Mouse (Mus musculus) limb, embryonic 14.5 days (tissue): ENCODE measurements around the gene Tmem163. TPM values are rescaled to one million over a fixed set of nuclear protein-coding genes. Genes with fewer than 3 reads are reported as not detected.
A peak's percentile ranks its signal among the peaks of the same experiment; 100 is the strongest.

ENCODE experiments used
- ATAC-seq: fragments of 200-750 bp; cut with Nextera tagmentation; 2 replicates; pipeline ENCODE4 v1.8.0; 2017; ENCODE audit warnings: low read depth, moderate number of reproducible peaks, moderate TSS enrichment; ENCODE audit not compliant: low FRiP score
- DNase-seq: peaks from one replicate; pipeline ENCODE4 v3.0.0-alpha.2; 2015; ENCODE audit warnings: low spot score
- H3K27ac ChIP-seq: fragments of 300-500 bp; sonication (generic); replicated peaks from 2 replicates; pipeline ENCODE4 v1.5.1; 2014; ENCODE audit warnings: low read depth, mild to moderate bottlenecking, low read length, moderate library complexity, mixed read lengths
- H3K27me3 ChIP-seq: fragments of 300-500 bp; sonication (generic); 2 replicates; pipeline ENCODE4 v1.6.1; 2014; ENCODE audit warnings: low read length, mixed read lengths; ENCODE audit not compliant: control insufficient read depth, insufficient read depth
- H3K36me3 ChIP-seq: fragments of 300-500 bp; sonication (generic); 2 replicates; pipeline ENCODE4 v1.6.1; 2014; ENCODE audit warnings: mild to moderate bottlenecking, low read length, moderate library complexity, mixed read lengths; ENCODE audit not compliant: control insufficient read depth, insufficient read depth
- H3K4me1 ChIP-seq: fragments of 300-500 bp; sonication (generic); 2 replicates; pipeline ENCODE4 v1.6.1; 2014; ENCODE audit warnings: antibody characterized with exemption, low read length, mixed read lengths; ENCODE audit not compliant: control insufficient read depth, insufficient read depth
- H3K4me2 ChIP-seq: fragments of 300-500 bp; sonication (generic); replicated peaks from 2 replicates; pipeline ENCODE4 v1.6.1; 2014; ENCODE audit warnings: low read depth, mild to moderate bottlenecking, low read length, moderate library complexity; ENCODE audit not compliant: severe bottlenecking
- H3K4me3 ChIP-seq: fragments of 300-500 bp; sonication (generic); replicated peaks from 2 replicates; pipeline ENCODE4 v1.5.1; 2014; ENCODE audit warnings: low read length
- H3K9ac ChIP-seq: fragments of 300-500 bp; sonication (generic); 2 replicates; pipeline ENCODE4 v1.6.1; 2014; ENCODE audit warnings: mild to moderate bottlenecking, low read depth, low read length, moderate library complexity; ENCODE audit not compliant: severe bottlenecking
- H3K9me3 ChIP-seq: fragments of 300-500 bp; sonication (generic); 2 replicates; pipeline ENCODE4 v1.6.1; 2016; ENCODE audit warnings: low read length; ENCODE audit not compliant: control insufficient read depth
- POLR2A ChIP-seq: fragments of 200-500 bp; IDR thresholded peaks from 2 replicates; pipeline ENCODE4 v1.8.0; 2012; ENCODE audit warnings: inconsistent platforms, mild to moderate bottlenecking, moderate library complexity, borderline replicate concordance; ENCODE audit not compliant: insufficient read depth, insufficient read length; ENCODE audit errors: extremely low read depth
- WGBS: fragments of 180-500 bp; shearing (Covaris S2); extraction: QIAGEN DNeasy Blood & Tissue Kit; methylation state at CpG from one replicate; pipeline ENCODE4 v1.1.7; 2014; 5-methylcytosine and 5-hydroxymethylcytosine counted together
- polyA plus RNA-seq, 2 experiments: library from polyadenylated mRNA; depleted of rRNA in 1 of 2; stranded (reverse) in 1 of 2; unstranded in 1 of 2; fragments of >200 nt; fragmentation: Nextera tagmentation in 1 of 2; extraction: Ambion mirVana in 1 of 2; gene quantifications; 2 replicates each; pipeline versions ENCODE4 v1.2.1 to v1.2.3; 2012 to 2014

The Tmem163 gene
- polyA plus RNA-seq, 2 experiments = 1.7 to 2.6 TPM

DNA sequence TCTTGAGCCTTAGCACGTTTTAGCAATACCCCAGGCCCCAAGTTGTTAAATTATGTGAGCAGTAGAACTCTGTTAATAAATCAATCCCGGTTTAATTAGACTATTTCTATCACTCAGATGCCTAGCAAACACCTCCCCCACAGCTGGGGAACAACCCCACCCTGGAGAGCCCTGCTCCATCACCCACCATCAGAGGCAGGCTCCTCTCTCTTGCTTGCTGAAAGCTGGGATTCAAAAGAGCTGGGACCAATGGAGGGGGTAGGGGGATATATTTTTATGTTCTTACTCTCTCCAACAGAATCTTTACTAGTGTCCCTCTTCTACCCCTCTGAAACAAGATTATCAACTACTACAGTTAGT is 122.9 kb downstream of the Tmem163 start:
- DNase-seq (no peak), ATAC-seq (peak; percentile 58; the same call in 1 of the 2 replicates)
- peaks cover 10% of the 10 kb centered on the region; the same call in 1 of the 2 replicates for H3K4me1 ChIP-seq
- H3K4me3 ChIP-seq = no peak overlapping the region
- no peaks in the 10 kb centered on the region for H3K27me3 ChIP-seq
- no peaks in the 10 kb centered on the region; the same call in 1 of the 2 replicates for H3K9me3 ChIP-seq
- 22% methylated on average over 2 of the region's 2 CpGs for WGBS
- H3K27ac ChIP-seq = peak overlapping the region; percentile 40; the same call in 1 of the 2 replicates
- no peak for TF ChIP-seq POLR2A
- no peaks in the 10 kb centered on the region for H3K36me3 ChIP-seq
- no peak overlapping the region for H3K9ac ChIP-seq
- H3K4me2 ChIP-seq = no peak overlapping the region

DNA sequence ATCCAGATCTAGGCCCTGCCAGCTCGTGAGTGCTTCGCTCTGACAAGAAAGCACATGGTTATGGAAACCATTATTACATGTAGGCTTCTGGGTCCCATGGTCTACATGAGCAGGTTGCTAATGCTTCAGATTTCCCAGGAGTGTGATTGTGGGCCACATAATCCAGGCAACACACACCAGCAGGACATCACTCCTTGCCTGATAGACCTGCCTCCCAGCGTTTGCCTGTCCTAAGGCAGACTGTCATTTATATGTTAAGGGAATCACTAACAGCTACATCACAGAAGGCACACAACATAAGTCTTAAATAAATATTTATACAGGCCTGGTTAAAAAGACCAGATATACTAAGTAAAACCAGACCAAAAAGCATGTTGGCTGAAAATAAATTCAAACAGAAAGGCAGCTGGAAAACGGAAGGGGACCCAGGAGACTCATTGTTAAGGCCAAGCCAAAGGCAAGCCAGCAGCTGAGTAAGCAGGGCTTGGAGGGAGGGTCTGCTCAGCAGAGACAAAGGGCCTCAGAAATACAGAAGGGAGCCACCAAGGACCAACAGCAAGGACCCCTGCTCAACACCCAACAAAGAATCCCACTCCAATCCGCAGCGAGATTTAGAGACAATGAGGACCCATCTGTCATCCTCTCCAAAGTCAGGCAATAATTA is 123.4 kb downstream of the Tmem163 start:
- Histone ChIP-seq H3K27ac (peak overlapping the region; percentile 40; the same call in 1 of the 2 replicates), H3K9ac (no peak overlapping the region), H3K4me1 (peaks cover 10% of the 10 kb centered on the region; the same call in 1 of the 2 replicates), H3K27me3 (no peaks in the 10 kb centered on the region), H3K4me2 (no peak overlapping the region), H3K9me3 (no peaks in the 10 kb centered on the region; the same call in 1 of the 2 replicates), H3K4me3 (no peak overlapping the region), H3K36me3 (no peaks in the 10 kb centered on the region)
- ATAC-seq (peak; percentile 89), DNase-seq (peak; percentile 80)
- TF ChIP-seq POLR2A = no peak
- 34% methylated on average over 6 of the region's 6 CpGs for WGBS

DNA sequence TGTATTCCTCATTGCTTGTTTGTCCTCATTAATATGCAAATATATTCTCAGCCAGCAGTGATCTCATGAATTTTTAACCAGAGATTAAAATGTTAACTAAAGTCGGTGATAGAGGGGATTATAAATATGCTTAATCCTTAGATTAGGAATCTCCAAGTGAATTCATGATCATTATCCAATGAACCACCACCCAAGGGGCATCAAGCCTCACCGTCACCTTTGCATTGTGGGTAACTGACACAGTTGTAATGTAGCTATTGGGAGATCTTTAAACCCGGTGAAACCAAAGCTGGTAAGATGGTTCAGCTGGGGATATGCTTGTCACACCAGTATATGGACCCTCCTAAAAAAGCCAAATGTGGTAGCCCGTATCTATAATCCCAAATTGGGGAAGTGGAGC is 131.3 kb downstream of the Tmem163 start:
- Histone ChIP-seq H3K4me2 (no peak overlapping the region), H3K4me3 (no peak overlapping the region), H3K27ac (no peak overlapping the region), H3K36me3 (no peaks in the 10 kb centered on the region), H3K9ac (no peak overlapping the region), H3K9me3 (no peaks in the 10 kb centered on the region), H3K27me3 (no peaks in the 10 kb centered on the region; the same call in 1 of the 2 replicates), H3K4me1 (no peaks in the 10 kb centered on the region)
- no peak for DNase-seq
- no peak for TF ChIP-seq POLR2A
- 72% methylated on average over 4 of the region's 4 CpGs for WGBS
- no peak for ATAC-seq

DNA sequence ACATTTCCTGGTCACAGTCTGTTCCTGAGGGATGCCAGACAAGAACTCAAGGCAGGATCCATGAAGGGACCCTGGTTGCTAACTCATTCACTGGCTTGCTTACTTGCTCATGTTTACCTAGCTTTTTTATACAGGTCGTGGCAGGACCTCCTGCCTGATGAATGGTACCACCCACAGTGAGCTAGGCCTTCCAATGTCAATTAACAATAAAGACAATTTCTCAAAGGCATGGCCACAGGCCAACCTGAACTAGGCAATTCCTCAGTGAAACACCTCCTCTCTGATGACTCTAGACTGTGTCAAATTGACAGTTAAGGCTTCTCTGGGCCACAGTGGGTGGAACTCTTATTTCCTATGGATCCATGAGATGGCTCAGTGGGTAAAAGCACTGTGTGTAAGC is 136.6 kb downstream of the Tmem163 start:
- Histone ChIP-seq H3K9me3 (no peaks in the 10 kb centered on the region), H3K27me3 (no peaks in the 10 kb centered on the region), H3K4me1 (peaks cover 11% of the 10 kb centered on the region), H3K27ac (no peak overlapping the region), H3K9ac (no peak overlapping the region), H3K4me3 (no peak overlapping the region), H3K36me3 (no peaks in the 10 kb centered on the region), H3K4me2 (no peak overlapping the region)
- 29% methylated on average over 1 of the region's 1 CpGs for WGBS
- DNase-seq (no peak), ATAC-seq (no peak)
- no peak for TF ChIP-seq POLR2A

DNA sequence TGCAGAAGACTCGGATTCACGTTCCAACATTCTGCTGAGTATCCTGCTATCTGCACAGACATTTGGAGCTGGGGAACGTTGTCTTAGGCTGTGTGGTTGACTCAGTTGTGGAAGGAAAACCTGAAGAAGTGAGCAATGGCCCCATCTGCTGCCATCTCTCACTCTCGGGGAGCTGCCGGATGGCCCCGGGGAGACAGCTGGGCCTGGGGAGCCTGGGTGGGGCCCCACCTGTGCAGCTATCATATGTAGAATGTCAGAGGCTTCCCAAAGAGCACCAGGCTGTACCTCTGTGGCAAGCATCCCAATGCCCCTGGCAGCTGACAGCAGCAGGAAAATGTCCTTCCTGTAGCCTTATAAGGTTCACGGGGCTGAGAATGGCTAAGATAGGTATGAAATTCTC is 137.4 kb downstream of the Tmem163 start:
- WGBS = 88% methylated on average over 7 of the region's 7 CpGs
- H3K36me3 ChIP-seq = no peaks in the 10 kb centered on the region
- no peak for DNase-seq

More for the DNA sequence above, 137.4 kb downstream of the Tmem163 start:
- ATAC-seq = no peak
- no peaks in the 10 kb centered on the region for H3K9me3 ChIP-seq
- no peak overlapping the region for H3K4me2 ChIP-seq
- no peak overlapping the region for H3K4me3 ChIP-seq
- TF ChIP-seq POLR2A = no peak
- no peak overlapping the region for H3K27ac ChIP-seq
- no peak overlapping the region for H3K9ac ChIP-seq
- peaks cover 11% of the 10 kb centered on the region for H3K4me1 ChIP-seq
- no peaks in the 10 kb centered on the region for H3K27me3 ChIP-seq
